Mouse (Mus musculus): Measurements from ENCODE around the gene Chka. TPM values are rescaled to one million over a fixed set of nuclear protein-coding genes. Genes with fewer than 3 reads are reported as not detected.

The Chka gene
- polyA plus RNA-seq, 1 experiment from 2014 or later = 71.1 TPM

GRCm38 (mm10) chr19:3831716-3832115, 19.9 kb upstream of the Chka start:
- Histone ChIP-seq H3K27me3 (ENCODE audit: control insufficient read depth, insufficient read depth, low read length) (no peaks in the 10 kb centered on the region), H3K9me3 (ENCODE audit: control insufficient read depth, low read length) (no peaks in the 10 kb centered on the region), H3K4me1 (ENCODE audit: control insufficient read depth, insufficient read depth, low read length) (no peaks in the 10 kb centered on the region), H3K27ac (ENCODE audit: low read depth, low read length) (no peak overlapping the region), H3K36me3 (ENCODE audit: control insufficient read depth, insufficient read depth, low read length) (no peaks in the 10 kb centered on the region), H3K4me3 (ENCODE audit: low read depth, low read length) (no peak overlapping the region), H3K4me2 (ENCODE audit: low read depth, low read length) (no peak overlapping the region), H3K9ac (replicated peaks; ENCODE audit: low read depth, low read length) (no peak overlapping the region)
- no peak for ATAC-seq (ENCODE audit: low read depth)
- WGBS = 63% methylated on average over 8 of the region's 8 CpGs

DNA sequence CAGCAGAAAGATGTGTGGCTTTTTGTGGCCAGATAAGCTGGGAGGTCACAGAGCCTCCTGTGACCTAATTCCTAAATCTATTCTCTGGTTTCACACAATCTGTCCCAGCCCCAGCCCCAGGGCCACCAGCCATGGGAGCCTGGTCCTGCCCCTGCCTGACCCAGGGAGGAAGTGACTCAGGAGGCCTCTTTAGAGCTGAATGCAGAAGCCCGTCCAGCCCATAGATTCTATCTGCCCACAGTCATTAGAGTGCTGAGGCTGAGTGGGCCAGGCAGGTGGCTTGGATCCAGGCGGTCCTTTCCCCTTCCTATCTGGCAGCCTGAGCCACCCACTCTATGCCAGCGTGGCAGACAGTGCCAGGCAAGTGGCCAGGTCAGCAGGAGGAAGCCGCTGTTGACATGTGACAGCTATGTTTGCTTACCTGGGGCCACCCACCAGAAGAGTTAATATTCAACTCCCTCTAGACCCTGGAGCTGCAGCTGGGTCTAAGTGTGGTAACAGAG, 18.7 kb upstream of the Chka start:
- no peak for ATAC-seq (ENCODE audit: low read depth)
- H3K4me3 ChIP-seq (ENCODE audit: low read depth, low read length) = no peak overlapping the region

DNA sequence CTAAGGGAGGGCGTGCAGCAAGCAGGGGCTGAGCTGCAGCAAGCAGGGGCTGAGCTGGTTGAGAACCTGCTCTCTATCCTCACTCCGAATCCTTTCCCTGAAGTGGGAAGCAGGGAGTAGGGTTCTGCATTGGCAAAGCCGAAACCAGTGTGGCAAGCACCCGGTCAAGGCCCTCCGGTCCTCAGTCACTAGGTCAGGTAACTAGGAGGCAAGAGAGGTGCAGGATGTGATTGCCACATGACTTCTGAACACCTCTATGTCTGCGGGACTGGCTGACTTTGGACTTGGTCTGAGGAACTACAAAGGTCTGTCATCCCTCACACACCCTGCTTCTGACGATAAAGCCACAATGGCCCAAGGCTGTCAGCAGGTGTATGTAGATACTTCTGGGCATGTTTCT, 17.3 kb upstream of the Chka start:
- 95% methylated on average over 7 of the region's 7 CpGs for WGBS
- no peaks in the 10 kb centered on the region for H3K4me1 ChIP-seq (ENCODE audit: control insufficient read depth, insufficient read depth, low read length)
- no peaks in the 10 kb centered on the region for H3K27me3 ChIP-seq (ENCODE audit: control insufficient read depth, insufficient read depth, low read length)
- no peak overlapping the region for H3K27ac ChIP-seq (ENCODE audit: low read depth, low read length)
- H3K4me2 ChIP-seq (ENCODE audit: low read depth, low read length) = no peak overlapping the region
- no peaks in the 10 kb centered on the region for H3K9me3 ChIP-seq (ENCODE audit: control insufficient read depth, low read length)
- H3K36me3 ChIP-seq (ENCODE audit: control insufficient read depth, insufficient read depth, low read length) = no peaks in the 10 kb centered on the region
- ATAC-seq (ENCODE audit: low read depth) = no peak
- no peak overlapping the region for H3K9ac ChIP-seq (replicated peaks; ENCODE audit: low read depth, low read length)
- H3K4me3 ChIP-seq (ENCODE audit: low read depth, low read length) = no peak overlapping the region

More for the DNA sequence above, 18.7 kb upstream of the Chka start:
- Histone ChIP-seq H3K36me3 (ENCODE audit: control insufficient read depth, insufficient read depth, low read length) (no peaks in the 10 kb centered on the region), H3K27me3 (ENCODE audit: control insufficient read depth, insufficient read depth, low read length) (no peaks in the 10 kb centered on the region), H3K27ac (ENCODE audit: low read depth, low read length) (no peak overlapping the region), H3K9ac (replicated peaks; ENCODE audit: low read depth, low read length) (no peak overlapping the region), H3K4me2 (ENCODE audit: low read depth, low read length) (no peak overlapping the region), H3K9me3 (ENCODE audit: control insufficient read depth, low read length) (no peaks in the 10 kb centered on the region), H3K4me1 (ENCODE audit: control insufficient read depth, insufficient read depth, low read length) (no peaks in the 10 kb centered on the region)
- 72% methylated on average over 4 of the region's 4 CpGs for WGBS

GRCm38 (mm10) chr19:3836791-3837190, 14.8 kb upstream of the Chka start:
- ATAC-seq (ENCODE audit: low read depth) = no peak
- WGBS = 93% methylated on average over 9 of the region's 9 CpGs

GRCm38 (mm10) chr19:3838931-3839330, 12.6 kb upstream of the Chka start:
- WGBS = 79% methylated on average over 3 of the region's 3 CpGs
- H3K4me1 ChIP-seq (ENCODE audit: control insufficient read depth, insufficient read depth, low read length) = no peaks in the 10 kb centered on the region
- no peak overlapping the region for H3K27ac ChIP-seq (ENCODE audit: low read depth, low read length)
- H3K9me3 ChIP-seq (ENCODE audit: control insufficient read depth, low read length) = no peaks in the 10 kb centered on the region
- H3K27me3 ChIP-seq (ENCODE audit: control insufficient read depth, insufficient read depth, low read length) = no peaks in the 10 kb centered on the region
- no peak overlapping the region for H3K4me2 ChIP-seq (ENCODE audit: low read depth, low read length)
- ATAC-seq (ENCODE audit: low read depth) = no peak
- no peak overlapping the region for H3K9ac ChIP-seq (replicated peaks; ENCODE audit: low read depth, low read length)
- no peaks in the 10 kb centered on the region for H3K36me3 ChIP-seq (ENCODE audit: control insufficient read depth, insufficient read depth, low read length)
- no peak overlapping the region for H3K4me3 ChIP-seq (ENCODE audit: low read depth, low read length)

More at GRCm38 (mm10) chr19:3836791-3837190, 14.8 kb upstream of the Chka start:
- H3K9me3 ChIP-seq (ENCODE audit: control insufficient read depth, low read length) = no peaks in the 10 kb centered on the region
- H3K27ac ChIP-seq (ENCODE audit: low read depth, low read length) = no peak overlapping the region
- H3K4me2 ChIP-seq (ENCODE audit: low read depth, low read length) = no peak overlapping the region
- no peak overlapping the region for H3K9ac ChIP-seq (replicated peaks; ENCODE audit: low read depth, low read length)
- no peaks in the 10 kb centered on the region for H3K4me1 ChIP-seq (ENCODE audit: control insufficient read depth, insufficient read depth, low read length)
- no peak overlapping the region for H3K4me3 ChIP-seq (ENCODE audit: low read depth, low read length)
- no peaks in the 10 kb centered on the region for H3K36me3 ChIP-seq (ENCODE audit: control insufficient read depth, insufficient read depth, low read length)
- no peaks in the 10 kb centered on the region for H3K27me3 ChIP-seq (ENCODE audit: control insufficient read depth, insufficient read depth, low read length)

- ATAC-seq (ENCODE audit: low read depth) = no peak
- no peak overlapping the region for H3K9ac ChIP-seq (replicated peaks; ENCODE audit: low read depth, low read length)
- no peak overlapping the region for H3K4me3 ChIP-seq (ENCODE audit: low read depth, low read length)
- H3K9me3 ChIP-seq (ENCODE audit: control insufficient read depth, low read length) = no peaks in the 10 kb centered on the region
- no peak overlapping the region for H3K4me2 ChIP-seq (ENCODE audit: low read depth, low read length)
- no peaks in the 10 kb centered on the region for H3K4me1 ChIP-seq (ENCODE audit: control insufficient read depth, insufficient read depth, low read length)
- no peaks in the 10 kb centered on the region for H3K27me3 ChIP-seq (ENCODE audit: control insufficient read depth, insufficient read depth, low read length)
- no peaks in the 10 kb centered on the region for H3K36me3 ChIP-seq (ENCODE audit: control insufficient read depth, insufficient read depth, low read length)
- WGBS = 57% methylated on average over 2 of the region's 2 CpGs
- H3K27ac ChIP-seq (ENCODE audit: low read depth, low read length) = no peak overlapping the region
Measured at GRCm38 (mm10) chr19:3839686-3840085, 11.9 kb upstream of the Chka start.

DNA sequence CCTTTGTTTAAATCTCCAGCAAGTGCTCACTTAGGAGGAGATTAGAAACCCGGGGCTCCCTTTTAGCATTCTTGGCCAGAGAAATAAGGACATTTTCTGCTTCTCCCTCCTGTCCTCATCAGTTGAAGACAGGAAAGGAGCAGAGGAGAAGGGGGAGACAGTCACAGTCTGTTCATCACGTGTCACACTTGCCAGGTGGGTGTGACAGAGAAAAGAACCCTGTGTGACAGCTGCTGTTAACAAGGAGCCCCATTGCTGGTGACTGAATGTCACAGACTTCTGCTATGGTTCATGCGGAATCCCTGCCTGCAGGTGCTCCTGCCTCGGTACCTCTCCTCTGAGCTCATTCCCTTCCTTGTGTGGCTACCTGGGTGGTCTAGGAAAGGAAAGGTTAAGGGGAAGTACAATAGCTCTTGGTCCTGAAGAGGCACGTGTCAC, 11.3 kb upstream of the Chka start:
- H3K27ac ChIP-seq (ENCODE audit: low read depth, low read length) = no peak overlapping the region
- no peak overlapping the region for H3K4me2 ChIP-seq (ENCODE audit: low read depth, low read length)
- no peaks in the 10 kb centered on the region for H3K4me1 ChIP-seq (ENCODE audit: control insufficient read depth, insufficient read depth, low read length)
- no peak overlapping the region for H3K4me3 ChIP-seq (ENCODE audit: low read depth, low read length)
- WGBS = 39% methylated on average over 5 of the region's 5 CpGs
- no peaks in the 10 kb centered on the region for H3K36me3 ChIP-seq (ENCODE audit: control insufficient read depth, insufficient read depth, low read length)
- no peak overlapping the region for H3K9ac ChIP-seq (replicated peaks; ENCODE audit: low read depth, low read length)
- no peak for ATAC-seq (ENCODE audit: low read depth)
- no peaks in the 10 kb centered on the region for H3K9me3 ChIP-seq (ENCODE audit: control insufficient read depth, low read length)
- no peaks in the 10 kb centered on the region for H3K27me3 ChIP-seq (ENCODE audit: control insufficient read depth, insufficient read depth, low read length)

DNA sequence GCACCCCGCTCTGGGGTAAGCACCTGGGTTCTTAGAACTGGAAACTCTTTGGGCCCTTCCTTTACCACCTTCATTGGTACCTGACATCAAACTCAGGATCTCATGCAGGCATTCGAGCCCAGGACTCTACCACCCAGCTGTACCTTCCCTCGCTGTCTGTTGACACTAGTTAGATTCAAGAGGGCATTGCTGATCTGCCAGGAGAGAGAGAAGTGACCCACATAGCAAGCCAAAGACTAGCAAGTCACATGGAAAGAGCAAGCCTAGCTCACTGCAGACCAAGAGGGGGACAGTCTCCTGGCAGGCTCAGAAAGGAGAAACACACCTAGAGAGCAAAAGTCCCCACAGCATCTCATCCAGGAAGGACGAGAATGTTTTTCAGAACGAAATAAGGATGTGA, 10.9 kb upstream of the Chka start:
- Histone ChIP-seq H3K27me3 (ENCODE audit: control insufficient read depth, insufficient read depth, low read length) (no peaks in the 10 kb centered on the region), H3K27ac (ENCODE audit: low read depth, low read length) (no peak overlapping the region), H3K9me3 (ENCODE audit: control insufficient read depth, low read length) (no peaks in the 10 kb centered on the region), H3K4me1 (ENCODE audit: control insufficient read depth, insufficient read depth, low read length) (no peaks in the 10 kb centered on the region), H3K4me2 (ENCODE audit: low read depth, low read length) (no peak overlapping the region), H3K4me3 (ENCODE audit: low read depth, low read length) (no peak overlapping the region), H3K9ac (replicated peaks; ENCODE audit: low read depth, low read length) (no peak overlapping the region), H3K36me3 (ENCODE audit: control insufficient read depth, insufficient read depth, low read length) (no peaks in the 10 kb centered on the region)
- WGBS = 88% methylated on average over 5 of the region's 5 CpGs
- no peak for ATAC-seq (ENCODE audit: low read depth)

- ATAC-seq (ENCODE audit: low read depth) = no peak
- WGBS = 45% methylated on average over 12 of the region's 12 CpGs
- Histone ChIP-seq H3K27ac (ENCODE audit: low read depth, low read length) (no peak overlapping the region), H3K27me3 (ENCODE audit: control insufficient read depth, insufficient read depth, low read length) (no peaks in the 10 kb centered on the region), H3K36me3 (ENCODE audit: control insufficient read depth, insufficient read depth, low read length) (no peaks in the 10 kb centered on the region), H3K4me1 (ENCODE audit: control insufficient read depth, insufficient read depth, low read length) (no peaks in the 10 kb centered on the region), H3K4me3 (ENCODE audit: low read depth, low read length) (no peak overlapping the region), H3K9ac (replicated peaks; ENCODE audit: low read depth, low read length) (no peak overlapping the region), H3K4me2 (ENCODE audit: low read depth, low read length) (no peak overlapping the region), H3K9me3 (ENCODE audit: control insufficient read depth, low read length) (no peaks in the 10 kb centered on the region)
Measured at GRCm38 (mm10) chr19:3842359-3843148, 9.0 kb upstream of the Chka start.

Measured in neural tube, embryonic 14.5 days (tissue).